Mouse (Mus musculus) MEL (cell line): Measurements from ENCODE around the gene Iqcf3.

Source experiments
- CHD2 ChIP-seq: IDR thresholded peaks from 2 replicates; pipeline ENCODE4 v1.6.1; 2011; ENCODE audit warnings: low read length, improper control_type of control experiment
- CTCF ChIP-seq, 3 experiments: IDR thresholded peaks in 2 of 3; conservative IDR thresholded peaks in 1 of 3; 2 replicates each; pipeline ENCODE4 v1.5.1; 2011 to 2012; ENCODE audit warnings: low read length in 3 of 3, low read depth in 2 of 3, mild to moderate bottlenecking in 2 of 3, improper control_type of control experiment in 1 of 3, inconsistent platforms in 1 of 3, mixed read lengths in 1 of 3, moderate library complexity in 1 of 3; ENCODE audit not compliant: control insufficient read depth in 1 of 3, insufficient read depth in 1 of 3, poor library complexity in 1 of 3, severe bottlenecking in 1 of 3
- E2F4 ChIP-seq: IDR thresholded peaks from 2 replicates; pipeline ENCODE4 v1.6.1; 2011; ENCODE audit warnings: low read depth, low read length, improper control_type of control experiment, borderline replicate concordance
- JUND ChIP-seq: IDR thresholded peaks from 2 replicates; pipeline ENCODE4 v1.6.1; 2011; ENCODE audit warnings: low read depth, mild to moderate bottlenecking, improper control_type of control experiment, low read length
- MYC ChIP-seq: IDR thresholded peaks from 2 replicates; pipeline ENCODE4 v1.6.1; 2011; ENCODE audit warnings: low read depth, mild to moderate bottlenecking, low read length, improper control_type of control experiment, moderate library complexity
- UBTF ChIP-seq: IDR thresholded peaks from 2 replicates; pipeline ENCODE4 v1.6.1; 2012; ENCODE audit warnings: low read depth, mild to moderate bottlenecking, inconsistent platforms, low read length, improper control_type of control experiment, moderate library complexity, borderline replicate concordance; ENCODE audit not compliant: insufficient read depth
- ZMIZ1 ChIP-seq: IDR thresholded peaks from 2 replicates; pipeline ENCODE4 v1.6.1; 2012; ENCODE audit warnings: low read depth, mild to moderate bottlenecking, inconsistent platforms, low read length, improper control_type of control experiment, moderate library complexity
- ZNF384 ChIP-seq: IDR thresholded peaks from 2 replicates; pipeline ENCODE4 v1.6.1; 2012; ENCODE audit warnings: low read depth, mild to moderate bottlenecking, inconsistent platforms, low read length, improper control_type of control experiment

DNA sequence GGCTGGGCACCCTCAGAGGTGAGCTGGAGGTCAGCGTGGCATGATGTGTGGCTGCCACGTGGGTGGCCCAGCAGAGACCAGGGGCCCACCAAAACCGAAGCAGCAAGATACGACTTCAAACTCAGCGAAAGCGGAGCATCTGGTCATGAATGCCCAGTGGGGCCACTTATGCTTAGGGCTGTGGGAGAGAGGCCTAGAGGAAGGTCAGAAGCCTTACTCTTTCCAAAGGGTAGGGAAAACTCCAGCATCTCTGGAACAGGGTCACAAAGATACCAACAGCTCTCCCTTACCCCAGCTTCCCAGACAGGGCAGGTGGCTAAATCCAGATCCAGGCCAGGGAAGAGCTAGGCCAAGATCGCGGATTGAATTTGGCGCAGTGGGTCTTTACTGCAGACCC is 104.3 kb downstream of the Iqcf3 start:
- no peak for TF ChIP-seq MYC
- no peak for TF ChIP-seq CHD2
- TF ChIP-seq JUND: no peak
- no peak for TF ChIP-seq CTCF (IDR thresholded peaks at IDR 0.05 in 2 of 3, conservative IDR thresholded peaks at IDR 0.05 in 1 of 3; ENCODE audit: control insufficient read depth in 1 of 3, insufficient read depth in 1 of 3, low read depth in 2 of 3, low read length in 3 of 3, poor library complexity in 1 of 3, severe bottlenecking in 1 of 3)
- TF ChIP-seq ZMIZ1: no peak
- TF ChIP-seq E2F4: no peak
- no peak for TF ChIP-seq UBTF
- no peak for TF ChIP-seq ZNF384
